Mouse (Mus musculus) adipocyte (in vitro differentiated cells): ENCODE results near the gene Zfp2.

ENCODE experiments used
- DNase-seq: peaks from one replicate; pipeline ENCODE4 v3.0.0-alpha.2; 2016; ENCODE audit warnings: low spot score

Zfp2 gene

GRCm38 (mm10) chr11:50850989-50851601, 64.9 kb downstream of the Zfp2 start:
- DNase-seq = no peak

- DNase-seq = no peak
These were observed 65.7 kb downstream of the Zfp2 start, which contains the start of gene Grm6 for GRCm38 (mm10) chr11:50850177-50850735. TSS of gene Grm6 (plus strand) at chr11:50850685.

- no peak for DNase-seq
These were observed 66.7 kb downstream of the Zfp2 start for GRCm38 (mm10) chr11:50849310-50849709.
